Mouse (Mus musculus) liver, embryonic 13.5 days (tissue): ENCODE results near the gene Cbarp. TPM values are rescaled to one million over a fixed set of nuclear protein-coding genes. Genes with fewer than 3 reads are reported as not detected.

Source experiments
- ATAC-seq: fragments of 200-750 bp; cut with Nextera tagmentation; 2 replicates; pipeline ENCODE4 v1.8.0; 2017; ENCODE audit warnings: low read depth, mild to moderate bottlenecking, moderate number of reproducible peaks, moderate library complexity
- DNase-seq: peaks from one replicate; pipeline ENCODE4 v3.0.0; 2022
- H3K27ac ChIP-seq: fragments of 300-500 bp; sonication (generic); 2 replicates; pipeline ENCODE4 v1.5.1; 2015; ENCODE audit warnings: moderate library complexity, mild to moderate bottlenecking, inconsistent platforms
- H3K27me3 ChIP-seq: fragments of 300-500 bp; sonication (generic); 2 replicates; pipeline ENCODE4 v1.6.1; 2015; ENCODE audit warnings: mild to moderate bottlenecking, inconsistent platforms
- H3K36me3 ChIP-seq: fragments of 300-500 bp; sonication (generic); 2 replicates; pipeline ENCODE4 v1.6.1; 2015; ENCODE audit warnings: mild to moderate bottlenecking, inconsistent platforms
- H3K4me1 ChIP-seq: fragments of 300-500 bp; sonication (generic); replicated peaks from 2 replicates; pipeline ENCODE4 v1.6.1; 2015; ENCODE audit warnings: inconsistent platforms
- H3K4me2 ChIP-seq: fragments of 300-500 bp; sonication (generic); 2 replicates; pipeline ENCODE4 v1.6.1; 2015; ENCODE audit warnings: inconsistent platforms, mild to moderate bottlenecking, moderate library complexity
- H3K4me3 ChIP-seq: fragments of 300-500 bp; sonication (generic); replicated peaks from 2 replicates; pipeline ENCODE4 v1.5.1; 2015; ENCODE audit warnings: mild to moderate bottlenecking, inconsistent platforms
- H3K9ac ChIP-seq: fragments of 300-500 bp; sonication (generic); 2 replicates; pipeline ENCODE4 v1.6.1; 2015; ENCODE audit warnings: mild to moderate bottlenecking, inconsistent platforms
- H3K9me3 ChIP-seq: fragments of 300-500 bp; sonication (generic); replicated peaks from 2 replicates; pipeline ENCODE4 v1.6.1; 2016; ENCODE audit warnings: inconsistent platforms
- WGBS: fragments of 180-500 bp; shearing (Covaris S2); methylation state at CpG from one replicate; pipeline ENCODE4 v1.1.7; 2015; ENCODE audit not compliant: insufficient replicate concordance; 5-methylcytosine and 5-hydroxymethylcytosine counted together
- polyA plus RNA-seq: library from polyadenylated mRNA; unstranded; fragments of >200 nt; fragmentation: Nextera tagmentation; extraction: Ambion mirVana; gene quantifications from 2 replicates; pipeline ENCODE4 v1.2.1, GENCODE M21; 2015

Gene Cbarp
- polyA plus RNA-seq, 1 experiment from 2014 or later, result 0.69 TPM

- H3K4me2 ChIP-seq, result peak within 1 kb of the TSS; percentile 99
- H3K36me3 ChIP-seq, result peaks cover 70% of the 10 kb centered on the region
- H3K27me3 ChIP-seq, result no peaks in the 10 kb centered on the region
- H3K9me3 ChIP-seq, result no peaks in the 10 kb centered on the region
- ATAC-seq (peak; percentile 33), DNase-seq (peak; percentile 70)
- peak within 1 kb of the TSS; percentile 91 for H3K4me3 ChIP-seq
- under 1% methylated on average over 36 of the region's 42 CpGs for WGBS
- H3K9ac ChIP-seq, result peak within 1 kb of the TSS; percentile 90
- peaks cover 88% of the 10 kb centered on the region for H3K4me1 ChIP-seq
- peak within 1 kb of the TSS; percentile 98 for H3K27ac ChIP-seq
Measured at GRCm38 (mm10) chr10:80147719-80148601, 7.3 kb upstream of the Cbarp start, which contains the start of gene Midn. TSS of gene Midn (plus strand) at chr10:80148272.

- 25% methylated on average over 5 of the region's 5 CpGs for WGBS
- peaks cover 88% of the 10 kb centered on the region for H3K4me1 ChIP-seq
- peak overlapping the region; percentile 91 for H3K4me3 ChIP-seq
- peak overlapping the region; percentile 98 for H3K27ac ChIP-seq
- DNase-seq (peak; percentile 53), ATAC-seq (no peak)
- no peaks in the 10 kb centered on the region for H3K9me3 ChIP-seq
- no peaks in the 10 kb centered on the region for H3K27me3 ChIP-seq
- peaks cover 62% of the 10 kb centered on the region for H3K36me3 ChIP-seq
- H3K9ac ChIP-seq, result peak overlapping the region; percentile 90
- H3K4me2 ChIP-seq, result peak overlapping the region; percentile 99
Measured at GRCm38 (mm10) chr10:80147146-80147718, 6.6 kb upstream of the Cbarp start.

GRCm38 (mm10) chr10:80146568-80147011 is 6.0 kb upstream of the Cbarp start:
- H3K4me1 ChIP-seq, result peaks cover 85% of the 10 kb centered on the region
- H3K4me3 ChIP-seq, result peak overlapping the region; percentile 91; the same call in 1 of the 2 replicates
- 62% methylated on average over 4 of the region's 4 CpGs for WGBS
- no peak for DNase-seq
- H3K27ac ChIP-seq, result peak overlapping the region; percentile 98
- peaks cover 56% of the 10 kb centered on the region for H3K36me3 ChIP-seq
- no peak for ATAC-seq
- no peaks in the 10 kb centered on the region for H3K27me3 ChIP-seq
- H3K4me2 ChIP-seq, result peak overlapping the region; percentile 99
- H3K9ac ChIP-seq, result peak overlapping the region; percentile 90
- no peaks in the 10 kb centered on the region for H3K9me3 ChIP-seq

- H3K4me1 ChIP-seq, result peaks cover 83% of the 10 kb centered on the region
- peak overlapping the region; percentile 98 for H3K27ac ChIP-seq
- peak overlapping the region; percentile 99 for H3K4me2 ChIP-seq
- 61% methylated on average over 6 of the region's 6 CpGs for WGBS
- DNase-seq, result no peak
- H3K36me3 ChIP-seq, result peaks cover 49% of the 10 kb centered on the region
- peak overlapping the region; percentile 90 for H3K9ac ChIP-seq
- no peak for ATAC-seq
- H3K9me3 ChIP-seq, result no peaks in the 10 kb centered on the region
- peak overlapping the region; percentile 16 for H3K4me3 ChIP-seq
- no peaks in the 10 kb centered on the region for H3K27me3 ChIP-seq
Measured at GRCm38 (mm10) chr10:80145896-80146295, 5.3 kb upstream of the Cbarp start.

GRCm38 (mm10) chr10:80144864-80145838 is 4.5 kb upstream of the Cbarp start:
- Histone ChIP-seq H3K9me3 (no peaks in the 10 kb centered on the region), H3K9ac (peak overlapping the region; percentile 90), H3K4me3 (no peak overlapping the region), H3K36me3 (peaks cover 42% of the 10 kb centered on the region), H3K4me1 (peaks cover 82% of the 10 kb centered on the region), H3K4me2 (peak overlapping the region; percentile 99), H3K27ac (peak overlapping the region; percentile 98), H3K27me3 (no peaks in the 10 kb centered on the region)
- DNase-seq (peak; percentile 61), ATAC-seq (no peak)
- WGBS, result 71% methylated on average over 20 of the region's 20 CpGs

- H3K4me1 ChIP-seq, result peaks cover 86% of the 10 kb centered on the region
- H3K4me2 ChIP-seq, result no peak overlapping the region
- no peak for DNase-seq
- H3K27ac ChIP-seq, result peak overlapping the region; percentile 98; the same call in 1 of the 2 replicates
- no peak overlapping the region for H3K9ac ChIP-seq
- H3K4me3 ChIP-seq, result 0 out of 2 replicates have a peak overlapping the region, but pooled peaks have one; percentile 82
- H3K36me3 ChIP-seq, result peaks cover 36% of the 10 kb centered on the region
- H3K27me3 ChIP-seq, result peaks cover 9% of the 10 kb centered on the region
- no peak for ATAC-seq
- 89% methylated on average over 12 of the region's 12 CpGs for WGBS
- no peaks in the 10 kb centered on the region for H3K9me3 ChIP-seq
Measured at GRCm38 (mm10) chr10:80144159-80144558, 3.5 kb upstream of the Cbarp start.

GRCm38 (mm10) chr10:80143664-80144063 is 3.0 kb upstream of the Cbarp start:
- Histone ChIP-seq H3K27me3 (peaks cover 14% of the 10 kb centered on the region), H3K27ac (no peak overlapping the region), H3K4me1 (peaks cover 91% of the 10 kb centered on the region), H3K4me2 (peak overlapping the region; percentile 96), H3K9ac (peak overlapping the region; percentile 14; the same call in 1 of the 2 replicates), H3K9me3 (no peaks in the 10 kb centered on the region), H3K4me3 (peak overlapping the region; percentile 82), H3K36me3 (peaks cover 36% of the 10 kb centered on the region)
- 88% methylated on average over 7 of the region's 7 CpGs for WGBS
- DNase-seq (no peak), ATAC-seq (no peak)

- Histone ChIP-seq H3K4me3 (peak overlapping the region; percentile 82), H3K9ac (peak overlapping the region; percentile 93), H3K4me1 (peaks cover 93% of the 10 kb centered on the region), H3K9me3 (no peaks in the 10 kb centered on the region), H3K4me2 (peak overlapping the region; percentile 96), H3K27ac (peak overlapping the region; percentile 95), H3K36me3 (peaks cover 36% of the 10 kb centered on the region), H3K27me3 (peaks cover 25% of the 10 kb centered on the region)
- DNase-seq, result peak; percentile 59
- 0% methylated on average over 15 of the region's 15 CpGs for WGBS
- peak; percentile 24 for ATAC-seq
Measured at GRCm38 (mm10) chr10:80142530-80142925, 1.9 kb upstream of the Cbarp start.

- peaks cover 93% of the 10 kb centered on the region for H3K4me1 ChIP-seq
- H3K4me2 ChIP-seq, result peak overlapping the region; percentile 96
- ATAC-seq, result peak; percentile 81
- peak overlapping the region; percentile 82 for H3K4me3 ChIP-seq
- peaks cover 36% of the 10 kb centered on the region for H3K36me3 ChIP-seq
- H3K27me3 ChIP-seq, result peaks cover 31% of the 10 kb centered on the region
- peak overlapping the region; percentile 93 for H3K9ac ChIP-seq
- DNase-seq, result peak; percentile 97
- peak overlapping the region; percentile 95 for H3K27ac ChIP-seq
- H3K9me3 ChIP-seq, result no peaks in the 10 kb centered on the region
- WGBS, result 1% methylated on average over 43 of the region's 43 CpGs
Measured at GRCm38 (mm10) chr10:80141786-80142529, 1.3 kb upstream of the Cbarp start.

- Histone ChIP-seq H3K9me3 (no peaks in the 10 kb centered on the region), H3K9ac (peak overlapping the region; percentile 74), H3K4me1 (peaks cover 93% of the 10 kb centered on the region), H3K4me3 (peak overlapping the region; percentile 82), H3K4me2 (peak overlapping the region; percentile 96), H3K27me3 (peaks cover 38% of the 10 kb centered on the region), H3K36me3 (peaks cover 32% of the 10 kb centered on the region), H3K27ac (peak overlapping the region; percentile 82)
- ATAC-seq, result peak; percentile 75
- WGBS, result under 1% methylated on average over 29 of the region's 29 CpGs
- peak; percentile 97 for DNase-seq
Measured at GRCm38 (mm10) chr10:80141243-80141642, 608 bp upstream of the Cbarp start.
